ENCODE assay signal across 8 mouse cellular contexts in the genomic region with DNA sequence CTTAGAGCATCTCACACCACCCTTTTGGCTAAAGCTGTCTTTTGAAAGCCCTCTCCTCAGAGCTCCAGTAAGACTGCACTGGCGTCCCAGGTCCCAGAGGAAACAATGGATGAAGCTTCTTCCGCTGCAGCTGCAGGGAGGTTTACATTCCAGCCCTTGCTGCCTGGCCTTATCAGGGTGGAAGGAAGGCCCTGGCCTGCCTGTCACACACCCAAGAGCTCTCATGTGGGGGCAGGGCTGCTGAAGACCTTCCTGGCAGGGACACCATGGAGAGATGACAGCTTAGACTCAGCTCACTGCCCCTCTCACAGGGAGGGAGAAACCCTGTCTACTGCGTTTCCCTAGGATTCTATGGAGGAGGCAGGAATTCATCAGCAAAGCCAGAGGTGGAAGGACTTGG.
DNase-seq lines count a peak whose midpoint lies in the region; ATAC-seq lines count a peak whose summit lies in the region.

No protein-coding gene starts in this region.

- ATAC-seq in hindbrain, embryonic 14.5 days (ENCODE audit: low FRiP score), result peak; percentile 54; the same call in 1 of the 2 replicates
- no peak for ATAC-seq in hindbrain, embryonic 11.5 days (ENCODE audit: low FRiP score)
- ATAC-seq in megakaryocyte-erythroid progenitor cell, adult 5-6 weeks (replicated peaks; ENCODE audit: low FRiP score, low TSS enrichment, poor library complexity, severe bottlenecking), result peak; percentile 63

- no peaks in the 10 kb centered on the region for H3K27me3 ChIP-seq in hindbrain, embryonic 14.5 days (ENCODE audit: control insufficient read depth, insufficient read depth, low read length)
- H3K27me3 ChIP-seq in hindbrain, embryonic 11.5 days (ENCODE audit: control insufficient read depth, insufficient read depth, low read length), result no peaks in the 10 kb centered on the region

- WGBS in hindbrain, embryonic 14.5 days, result 9% methylated on average over 3 of the region's 3 CpGs
- 20% methylated on average over 3 of the region's 3 CpGs for WGBS in hindbrain, embryonic 11.5 days

- no peaks in the 10 kb centered on the region for H3K9me3 ChIP-seq in hindbrain, embryonic 14.5 days (ENCODE audit: control insufficient read depth, low read length)
- H3K9me3 ChIP-seq in hindbrain, embryonic 11.5 days (ENCODE audit: control insufficient read depth, low read length), result no peaks in the 10 kb centered on the region

- no peak overlapping the region for H3K9ac ChIP-seq in hindbrain, embryonic 14.5 days
- no peak overlapping the region for H3K9ac ChIP-seq in hindbrain, embryonic 11.5 days (ENCODE audit: low read depth, low read length)

- no peak for DNase-seq in hindbrain, embryonic 14.5 days (ENCODE audit: low spot score)
- no peak for DNase-seq in hindbrain, embryonic 11.5 days (ENCODE audit: low spot score)
- DNase-seq in heart, adult 9 months (ENCODE audit: low spot score in 2 of 2), result peak; percentile 50 to 77
- DNase-seq in kidney, postnatal 10 days, result peak; percentile 80
- DNase-seq in left cerebral cortex, adult 9 months (ENCODE audit: low spot score in 2 of 2), result no peak
- no peak for DNase-seq in frontal cortex, postnatal 25 days (ENCODE audit: low spot score in 2 of 2)
- DNase-seq in right cerebral cortex, postnatal 25 days, result no peak

- no peak overlapping the region for H3K4me3 ChIP-seq in hindbrain, embryonic 14.5 days (replicated peaks; ENCODE audit: low read length)
- no peak overlapping the region for H3K4me3 ChIP-seq in hindbrain, embryonic 11.5 days (ENCODE audit: low read depth, low read length)

- H3K27ac ChIP-seq in hindbrain, embryonic 14.5 days, result no peak overlapping the region
- H3K27ac ChIP-seq in hindbrain, embryonic 11.5 days (ENCODE audit: low read depth, low read length), result no peak overlapping the region

- no peaks in the 10 kb centered on the region for H3K36me3 ChIP-seq in hindbrain, embryonic 14.5 days (replicated peaks; ENCODE audit: control insufficient read depth, insufficient read depth)
- no peaks in the 10 kb centered on the region for H3K36me3 ChIP-seq in hindbrain, embryonic 11.5 days (ENCODE audit: control insufficient read depth, insufficient read depth, low read length)

- no peaks in the 10 kb centered on the region for H3K4me1 ChIP-seq in hindbrain, embryonic 14.5 days (replicated peaks; ENCODE audit: control insufficient read depth, insufficient read depth, low read length)
- no peaks in the 10 kb centered on the region for H3K4me1 ChIP-seq in hindbrain, embryonic 11.5 days (replicated peaks; ENCODE audit: control insufficient read depth, insufficient read depth, low read length)

- no peak overlapping the region for H3K4me2 ChIP-seq in hindbrain, embryonic 14.5 days (replicated peaks)
- no peak overlapping the region for H3K4me2 ChIP-seq in hindbrain, embryonic 11.5 days (replicated peaks; ENCODE audit: low read depth, low read length)

Comparison
In these comparisons a context has a peak if more than half of its experiments do, and no peak if none do; other contexts are left out.
1. DNase-seq: peak in heart, adult 9 months (2 of 2) and kidney, postnatal 10 days (single experiment); none in hindbrain, embryonic 14.5 days (single experiment), hindbrain, embryonic 11.5 days (single experiment), left cerebral cortex, adult 9 months (0 of 2), frontal cortex, postnatal 25 days (0 of 2) and right cerebral cortex, postnatal 25 days (single experiment).